Mouse (Mus musculus) limb, embryonic 11.5 days (tissue): Measurements from ENCODE around the gene Stat1. TPM values are rescaled to one million over a fixed set of nuclear protein-coding genes. Genes with fewer than 3 reads are reported as not detected.

Source experiments
- ATAC-seq: fragments of 200-750 bp; cut with Nextera tagmentation; 2 replicates; pipeline ENCODE4 v1.8.0; 2017; ENCODE audit warnings: low read depth; ENCODE audit not compliant: insufficient number of reproducible peaks, low FRiP score, low TSS enrichment
- DNase-seq: peaks from one replicate; pipeline ENCODE4 v3.0.0-alpha.2; 2015; ENCODE audit warnings: low spot score
- H3K27ac ChIP-seq: fragments of 300-500 bp; sonication (generic); replicated peaks from 2 replicates; pipeline ENCODE4 v1.5.1; 2014; ENCODE audit warnings: low read depth, mild to moderate bottlenecking, low read length
- H3K27me3 ChIP-seq: fragments of 300-500 bp; sonication (generic); 2 replicates; pipeline ENCODE4 v1.6.1; 2014; ENCODE audit warnings: mild to moderate bottlenecking, low read length, mixed read lengths; ENCODE audit not compliant: control insufficient read depth, insufficient read depth
- H3K36me3 ChIP-seq: fragments of 300-500 bp; sonication (generic); 2 replicates; pipeline ENCODE4 v1.6.1; 2014; ENCODE audit warnings: mild to moderate bottlenecking, low read length, moderate library complexity, mixed read lengths; ENCODE audit not compliant: control insufficient read depth, insufficient read depth
- H3K4me1 ChIP-seq: fragments of 300-500 bp; sonication (generic); 2 replicates; pipeline ENCODE4 v1.6.1; 2014; ENCODE audit warnings: low read length, mixed read lengths; ENCODE audit not compliant: control insufficient read depth, insufficient read depth
- H3K4me2 ChIP-seq: fragments of 300-500 bp; sonication (generic); 2 replicates; pipeline ENCODE4 v1.6.1; 2014; ENCODE audit warnings: low read depth, mild to moderate bottlenecking, moderate library complexity; ENCODE audit not compliant: severe bottlenecking
- H3K4me3 ChIP-seq: fragments of 300-500 bp; sonication (generic); 2 replicates; pipeline ENCODE4 v1.5.1; 2014; ENCODE audit warnings: low read depth, low read length
- H3K9ac ChIP-seq: fragments of 300-500 bp; sonication (generic); 2 replicates; pipeline ENCODE4 v1.6.1; 2014; ENCODE audit warnings: mild to moderate bottlenecking, low read length
- H3K9me3 ChIP-seq: fragments of 300-500 bp; sonication (generic); 2 replicates; pipeline ENCODE4 v1.6.1; 2016; ENCODE audit warnings: low read length; ENCODE audit not compliant: control insufficient read depth
- WGBS: fragments of 180-500 bp; shearing (Covaris S2); extraction: QIAGEN DNeasy Blood & Tissue Kit; methylation state at CpG from one replicate; pipeline ENCODE4 v1.1.7; 2014; 5-methylcytosine and 5-hydroxymethylcytosine counted together
- polyA plus RNA-seq: library from polyadenylated mRNA; unstranded; fragments of >200 nt; fragmentation: Nextera tagmentation; extraction: Ambion mirVana; gene quantifications from 2 replicates; pipeline ENCODE4 v1.2.1, GENCODE M21; 2014

Gene Stat1
- polyA plus RNA-seq, 1 experiment from 2014 or later, result 14.9 TPM

- no peak overlapping the region for H3K27ac ChIP-seq
- H3K27me3 ChIP-seq, result no peaks in the 10 kb centered on the region
- WGBS, result 32% methylated on average over 3 of the region's 3 CpGs
- no peak overlapping the region for H3K4me2 ChIP-seq
- H3K4me3 ChIP-seq, result no peak overlapping the region
- DNase-seq, result no peak
- H3K9ac ChIP-seq, result no peak overlapping the region
- no peak for ATAC-seq
- no peaks in the 10 kb centered on the region for H3K36me3 ChIP-seq
- peaks cover 6% of the 10 kb centered on the region; the same call in 1 of the 2 replicates for H3K4me1 ChIP-seq
- H3K9me3 ChIP-seq, result no peaks in the 10 kb centered on the region
These were observed 56.7 kb downstream of the Stat1 start for GRCm38 (mm10) chr1:52175983-52176382.

DNA sequence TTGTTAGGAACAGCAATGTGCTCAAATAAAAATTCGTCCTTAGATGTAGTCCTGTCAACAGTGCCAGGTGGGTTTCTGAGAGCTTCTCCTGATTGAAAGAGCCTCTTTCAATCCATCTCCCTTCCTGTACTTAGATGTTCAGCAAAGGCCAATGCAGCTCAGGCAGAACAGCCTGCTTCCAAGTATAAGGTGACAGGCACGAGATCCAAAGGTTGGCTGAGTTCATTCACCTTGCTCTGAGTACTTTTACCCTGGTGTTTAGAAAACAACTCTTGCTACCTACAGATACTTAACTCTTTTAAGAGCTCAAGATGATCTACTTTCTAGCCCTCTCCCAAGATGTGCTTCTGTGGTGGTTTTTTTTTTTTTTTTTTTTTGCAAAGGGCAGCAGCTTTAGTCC, 57.8 kb downstream of the Stat1 start:
- ATAC-seq (no peak), DNase-seq (no peak)
- H3K9me3 ChIP-seq, result no peaks in the 10 kb centered on the region
- no peaks in the 10 kb centered on the region for H3K36me3 ChIP-seq
- no peak overlapping the region for H3K4me3 ChIP-seq
- 72% methylated on average over 2 of the region's 2 CpGs for WGBS
- H3K9ac ChIP-seq, result no peak overlapping the region
- H3K4me1 ChIP-seq, result peaks cover 6% of the 10 kb centered on the region; the same call in 1 of the 2 replicates
- no peak overlapping the region for H3K27ac ChIP-seq
- H3K4me2 ChIP-seq, result no peak overlapping the region
- no peaks in the 10 kb centered on the region for H3K27me3 ChIP-seq

GRCm38 (mm10) chr1:52179939-52180568, 60.8 kb downstream of the Stat1 start:
- no peak overlapping the region for H3K4me3 ChIP-seq
- peaks cover 6% of the 10 kb centered on the region; the same call in 1 of the 2 replicates for H3K4me1 ChIP-seq
- ATAC-seq (no peak), DNase-seq (no peak)
- no peak overlapping the region for H3K9ac ChIP-seq
- H3K27me3 ChIP-seq, result no peaks in the 10 kb centered on the region
- H3K4me2 ChIP-seq, result no peak overlapping the region
- no peaks in the 10 kb centered on the region for H3K36me3 ChIP-seq
- WGBS, result 91% methylated on average over 9 of the region's 9 CpGs
- H3K27ac ChIP-seq, result no peak overlapping the region
- H3K9me3 ChIP-seq, result no peaks in the 10 kb centered on the region

- no peaks in the 10 kb centered on the region for H3K36me3 ChIP-seq
- no peak overlapping the region for H3K4me3 ChIP-seq
- H3K27ac ChIP-seq, result no peak overlapping the region
- ATAC-seq (no peak), DNase-seq (no peak)
- H3K27me3 ChIP-seq, result no peaks in the 10 kb centered on the region
- H3K4me1 ChIP-seq, result no peaks in the 10 kb centered on the region; the same call in 1 of the 2 replicates
- no peaks in the 10 kb centered on the region for H3K9me3 ChIP-seq
- no peak overlapping the region for H3K4me2 ChIP-seq
- H3K9ac ChIP-seq, result no peak overlapping the region
These were observed 62.8 kb downstream of the Stat1 start for GRCm38 (mm10) chr1:52181994-52182393.

DNA sequence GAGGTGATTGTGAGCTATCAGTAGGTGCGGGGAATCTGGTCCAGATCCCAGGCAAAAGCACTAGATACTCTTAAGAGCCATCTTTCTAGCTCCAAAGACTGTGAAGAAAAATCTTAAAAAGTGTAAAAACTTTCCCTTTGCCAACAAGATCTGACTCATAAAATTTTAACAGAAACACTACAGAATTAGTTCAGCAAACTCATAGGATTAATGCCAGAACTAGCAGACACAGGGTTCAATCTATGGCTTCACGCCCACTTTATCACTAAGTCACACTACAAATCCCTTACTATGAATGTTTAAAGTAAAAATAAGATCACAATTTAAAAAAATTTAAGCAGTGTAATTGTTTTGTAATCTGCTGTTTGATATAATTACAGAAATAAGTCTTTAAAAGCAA, 63.8 kb downstream of the Stat1 start:
- no peak overlapping the region for H3K27ac ChIP-seq
- H3K27me3 ChIP-seq, result no peaks in the 10 kb centered on the region
- H3K9me3 ChIP-seq, result no peaks in the 10 kb centered on the region
- no peak overlapping the region for H3K9ac ChIP-seq
- H3K4me2 ChIP-seq, result no peak overlapping the region
- no peaks in the 10 kb centered on the region for H3K4me1 ChIP-seq
- 93% methylated on average over 2 of the region's 2 CpGs for WGBS
- ATAC-seq (no peak), DNase-seq (no peak)
- no peaks in the 10 kb centered on the region for H3K36me3 ChIP-seq
- H3K4me3 ChIP-seq, result no peak overlapping the region

Other genes with a start within 250 kb of the Stat1 start
- gene Myo1b, start 203.4 kb upstream of the Stat1 start, polyA plus RNA-seq, result 110 and 122 TPM in 2 replicates
- gene Stat4, start 132.3 kb upstream of the Stat1 start, polyA plus RNA-seq, result 2.5 and 2.7 TPM in 2 replicates
- 29.0 and 30.6 TPM in 2 replicates for gene Gls, start 113.8 kb downstream of the Stat1 start, polyA plus RNA-seq